Mouse (Mus musculus): ENCODE measurements around the gene Pilra.
"Not testable (repeated sequence)": the region's sequence is repeated elsewhere in the genome, so short reads cannot be mapped to it uniquely, and the experiment has no call there.

The Pilra gene

DNA sequence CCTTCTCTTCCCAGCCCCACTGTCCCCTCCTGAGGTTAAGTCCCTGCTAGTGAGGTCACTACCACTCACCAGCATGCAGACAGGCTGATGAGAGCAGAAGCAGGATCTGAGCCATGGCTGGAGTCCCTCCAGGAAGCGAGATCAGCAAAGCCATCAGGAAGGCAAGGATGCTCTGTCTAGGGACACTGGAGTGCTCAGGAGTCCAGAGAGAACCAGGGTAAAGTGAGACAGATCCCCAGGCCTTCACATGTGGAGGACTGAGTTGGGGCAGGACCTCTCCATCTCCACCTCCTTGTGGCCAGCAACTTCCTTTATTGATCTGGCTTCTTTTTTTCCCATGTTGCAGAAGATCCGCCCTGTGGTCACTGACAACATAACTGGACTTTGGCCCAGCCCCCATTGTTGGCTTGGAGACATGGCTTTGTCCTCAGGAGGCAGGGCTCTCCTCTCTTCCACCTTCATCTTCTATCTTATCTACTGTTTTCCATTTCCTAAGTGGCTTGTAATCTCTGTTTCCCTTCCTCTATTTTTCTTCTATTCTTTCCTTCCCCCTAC, at the start of gene Pilra:
Pilra (minus strand) TSS at position 316 of the 555 bp plus-strand sequence.
- not testable (repeated sequence) for DNase-seq (ENCODE audit: low spot score in 2 of 2)

DNA sequence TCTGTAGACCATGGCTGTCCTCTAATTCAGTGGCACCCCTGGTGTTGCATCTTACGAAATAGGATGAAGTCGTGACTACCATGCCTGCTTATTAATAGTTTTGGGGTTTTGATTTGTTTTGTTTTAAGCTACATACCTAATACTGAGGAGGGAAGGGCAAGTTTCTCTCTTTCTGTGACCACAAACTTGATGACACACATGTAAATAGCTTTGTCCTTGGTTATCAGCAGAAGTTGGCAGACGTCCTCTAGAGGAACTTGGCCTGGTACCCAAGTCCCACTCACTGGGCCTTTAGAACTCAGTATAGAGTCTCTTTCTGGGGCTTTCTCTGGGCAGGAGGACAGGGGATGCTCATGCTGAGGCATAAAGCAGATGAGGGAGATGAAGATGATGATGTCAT, 47.3 kb upstream of the Pilra start:
- no peak for DNase-seq (ENCODE audit: low spot score in 2 of 2)

DNA sequence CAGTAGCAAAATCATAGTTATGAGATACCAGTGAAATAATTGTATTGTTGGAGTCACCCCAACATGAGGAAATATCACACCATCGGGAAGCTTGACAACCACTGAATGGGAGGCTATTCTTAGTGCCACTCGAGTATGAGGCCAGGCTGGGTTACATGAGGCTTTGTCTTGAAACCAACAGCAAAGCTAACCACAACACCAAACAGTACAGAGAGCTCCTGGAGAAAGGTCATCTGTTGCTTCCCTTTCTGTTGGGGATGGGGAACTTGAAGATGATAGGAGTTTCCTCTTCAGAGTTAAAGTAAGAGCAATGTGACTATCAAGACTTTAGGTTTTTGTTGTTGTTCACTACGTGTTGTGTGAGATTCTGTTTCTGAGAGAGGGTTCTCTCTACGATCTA, 46.8 kb upstream of the Pilra start:
- DNase-seq (ENCODE audit: low spot score in 2 of 2) = no peak

DNA sequence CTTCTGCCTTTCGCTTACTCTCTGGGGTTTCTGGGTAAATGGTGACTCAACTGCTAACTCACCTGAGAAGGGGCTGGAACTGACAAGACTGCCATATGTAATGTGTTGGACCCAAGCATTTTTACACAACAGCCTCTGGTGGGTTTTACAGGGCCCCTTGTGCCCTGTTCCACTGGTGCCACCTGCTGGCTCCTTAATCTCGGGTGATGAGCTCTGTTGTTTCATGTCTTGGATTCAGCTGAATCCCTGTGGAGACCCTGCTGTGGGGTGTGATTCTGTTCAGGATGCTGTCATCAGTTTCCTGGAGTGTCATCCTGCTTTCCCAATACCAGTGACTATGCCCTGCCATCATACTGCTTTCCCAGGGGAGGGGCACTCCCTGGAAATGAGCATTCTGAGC, 41.8 kb upstream of the Pilra start:
- DNase-seq (ENCODE audit: low spot score in 2 of 2) = no peak

DNA sequence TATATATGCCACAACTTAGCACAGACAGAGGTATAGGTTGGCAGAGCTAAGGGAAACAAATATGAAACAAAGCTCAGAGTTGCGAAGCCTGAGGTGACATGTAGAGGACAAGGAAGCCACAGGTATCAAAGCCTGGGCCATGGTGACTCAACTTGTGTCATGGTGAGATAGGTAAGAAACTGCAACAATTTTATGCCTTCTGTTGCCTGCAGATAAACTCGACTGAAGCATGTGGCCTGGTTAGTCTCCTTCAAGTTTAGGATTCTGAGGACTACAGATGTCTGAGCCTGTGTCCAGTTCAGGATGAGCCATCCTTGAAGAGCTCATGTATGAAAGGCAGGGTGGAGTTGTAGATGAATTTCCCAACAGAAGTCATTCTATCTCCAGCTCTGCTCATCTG, 39.0 kb upstream of the Pilra start:
- DNase-seq (ENCODE audit: low spot score in 2 of 2) = no peak

DNA sequence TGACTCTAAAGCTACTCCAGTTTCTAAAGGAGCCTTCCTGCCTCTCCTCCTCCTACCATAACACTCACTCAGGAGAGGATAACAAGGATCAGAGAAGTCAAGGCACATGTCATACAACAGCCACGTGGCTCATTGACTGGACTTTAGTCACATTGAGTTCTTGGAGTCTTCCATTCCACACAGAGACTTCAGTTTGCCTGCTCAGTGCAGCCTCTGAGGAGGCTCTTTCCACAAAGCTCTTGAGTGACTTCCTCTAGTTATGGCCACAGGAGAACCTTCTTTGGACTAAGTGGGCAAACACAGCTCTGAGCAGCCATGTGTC, 36.3 kb upstream of the Pilra start:
- DNase-seq (ENCODE audit: low spot score in 2 of 2) = not testable (repeated sequence)

DNA sequence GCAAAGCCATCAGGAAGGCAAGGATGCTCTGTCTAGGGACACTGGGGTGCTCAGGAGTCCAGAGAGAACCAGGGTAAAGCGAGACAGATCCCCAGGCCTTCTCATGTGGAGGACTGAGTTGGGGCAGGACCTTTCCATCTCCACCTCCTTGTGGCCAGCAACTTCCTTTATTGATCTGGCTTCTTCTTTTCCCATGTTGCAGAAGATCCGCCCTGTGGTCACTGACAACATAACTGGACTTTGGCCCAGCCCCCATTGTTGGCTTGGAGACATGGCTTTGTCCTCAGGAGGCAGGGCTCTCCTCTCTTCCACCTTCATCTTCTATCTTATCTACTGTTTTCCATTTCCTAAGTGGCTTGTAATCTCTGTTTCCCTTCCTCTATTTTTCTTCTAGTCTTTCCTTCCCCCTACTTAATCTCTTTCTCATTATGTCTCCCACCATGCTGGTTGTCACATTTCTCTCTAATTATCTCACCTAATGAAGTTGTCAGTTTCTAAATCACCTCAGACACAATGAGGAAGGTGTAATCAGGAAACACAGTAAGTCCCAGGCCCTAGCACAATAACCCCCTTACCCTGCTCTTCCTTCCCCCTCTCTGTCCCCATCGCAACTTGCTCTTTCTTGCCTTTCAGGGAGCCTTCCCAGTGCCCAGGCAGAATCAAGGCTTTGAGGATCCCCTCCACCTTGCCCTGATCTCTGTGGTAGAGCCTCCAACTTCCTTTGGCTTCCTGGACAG, 35.7 kb upstream of the Pilra start, which contains the start of gene Pilrb2:
Pilrb2 (minus strand) TSS at position 172 of the 737 bp plus-strand sequence.
- DNase-seq (ENCODE audit: low spot score in 2 of 2) = not testable (repeated sequence)

DNA sequence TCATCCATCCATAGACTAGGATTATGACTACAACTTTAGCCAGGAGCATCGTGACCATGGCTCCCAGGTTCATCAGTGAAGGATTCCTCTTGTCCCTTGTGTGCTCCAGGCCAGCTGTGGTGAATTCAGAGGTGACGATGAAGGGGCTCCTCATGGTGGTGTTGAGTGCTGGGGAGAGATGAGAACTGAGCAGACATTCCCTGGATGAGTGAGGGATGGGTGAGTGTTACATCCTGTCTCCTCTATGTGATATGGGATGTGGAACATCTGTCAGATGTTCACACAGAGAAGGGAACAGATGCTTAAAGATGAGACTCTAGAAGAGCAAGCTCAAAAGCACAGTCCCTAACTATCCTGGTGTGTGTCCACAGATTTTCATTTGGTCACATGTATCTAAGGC, 32.5 kb upstream of the Pilra start:
- not testable (repeated sequence) for DNase-seq (ENCODE audit: low spot score in 2 of 2)

DNA sequence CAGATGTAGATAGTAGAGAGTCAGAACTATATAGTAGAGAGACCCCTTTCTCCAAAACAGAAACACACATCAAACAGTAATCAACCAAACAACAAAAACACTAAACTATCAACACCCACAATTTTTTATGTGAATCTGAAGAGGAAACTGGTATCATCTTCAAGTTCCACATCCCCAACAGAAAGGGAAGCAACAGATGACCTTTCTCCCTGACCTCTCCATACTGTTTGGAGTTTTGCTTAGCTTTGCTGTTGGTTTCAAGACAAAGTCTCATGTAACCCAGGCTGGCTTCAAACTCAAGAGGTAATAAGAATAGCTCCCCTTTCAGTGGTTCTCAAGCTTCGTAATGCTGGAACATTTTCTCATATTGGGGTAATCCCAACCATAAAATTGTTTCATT, 27.9 kb upstream of the Pilra start:
- not testable (repeated sequence) for DNase-seq (ENCODE audit: low spot score in 2 of 2)

DNA sequence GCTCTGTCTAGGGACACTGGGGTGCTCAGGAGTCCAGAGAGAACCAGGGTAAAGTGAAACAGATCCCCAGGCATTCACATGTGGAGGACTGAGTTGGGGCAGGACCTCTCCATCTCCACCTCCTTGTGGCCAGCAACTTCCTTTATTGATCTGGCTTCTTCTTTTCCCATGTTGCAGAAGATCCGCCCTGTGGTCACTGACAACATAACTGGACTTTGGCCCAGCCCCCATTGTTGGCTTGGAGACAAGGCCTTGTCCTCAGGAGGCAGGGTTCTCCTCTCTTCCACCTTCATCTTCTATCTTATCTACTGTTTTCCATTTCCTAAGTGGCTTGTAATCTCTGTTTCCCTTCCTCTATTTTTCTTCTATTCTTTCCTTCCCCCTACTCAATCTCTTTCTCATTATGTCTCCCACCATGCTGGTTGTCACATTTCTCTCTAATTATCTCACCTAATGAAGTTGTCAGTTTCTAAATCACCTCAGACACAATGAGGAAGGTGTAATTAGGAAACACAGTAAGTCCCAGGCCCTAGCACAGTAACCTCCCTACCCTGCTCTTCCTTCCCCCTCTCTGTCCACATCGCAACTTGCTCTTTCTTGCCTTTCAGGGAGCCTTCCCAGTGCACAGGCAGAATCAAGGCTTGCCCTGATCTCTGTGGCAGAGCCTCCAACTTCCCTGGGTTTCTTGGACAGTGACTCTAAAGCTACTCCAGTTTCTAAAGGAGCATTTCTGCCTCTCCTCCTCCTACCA, 22.1 kb upstream of the Pilra start, which contains the start of gene Pilrb1:
Pilrb1 (minus strand) TSS at position 147 of the 751 bp plus-strand sequence.
- DNase-seq (ENCODE audit: low spot score in 2 of 2) = not testable (repeated sequence)

DNA sequence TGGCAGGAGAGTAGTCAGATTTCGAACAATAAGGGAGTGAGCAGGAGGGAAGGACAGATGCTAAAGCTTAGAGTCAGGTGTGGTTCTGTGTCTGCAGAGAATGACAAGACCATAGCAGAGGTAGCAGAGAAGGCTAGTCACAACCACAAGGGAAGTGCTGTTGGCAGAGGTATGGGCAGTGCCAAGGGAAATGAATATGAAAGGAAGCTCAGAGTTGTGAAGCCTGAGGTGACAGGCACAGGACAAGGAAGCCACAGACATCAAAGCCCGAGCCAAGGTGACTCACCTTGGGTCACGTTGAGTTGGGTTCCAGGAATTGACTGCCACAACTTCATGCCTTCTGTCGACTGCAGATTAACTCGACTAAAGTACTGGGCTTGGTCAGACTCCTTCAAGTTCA, 20.8 kb upstream of the Pilra start:
- not testable (repeated sequence) for DNase-seq (ENCODE audit: low spot score in 2 of 2)

DNA sequence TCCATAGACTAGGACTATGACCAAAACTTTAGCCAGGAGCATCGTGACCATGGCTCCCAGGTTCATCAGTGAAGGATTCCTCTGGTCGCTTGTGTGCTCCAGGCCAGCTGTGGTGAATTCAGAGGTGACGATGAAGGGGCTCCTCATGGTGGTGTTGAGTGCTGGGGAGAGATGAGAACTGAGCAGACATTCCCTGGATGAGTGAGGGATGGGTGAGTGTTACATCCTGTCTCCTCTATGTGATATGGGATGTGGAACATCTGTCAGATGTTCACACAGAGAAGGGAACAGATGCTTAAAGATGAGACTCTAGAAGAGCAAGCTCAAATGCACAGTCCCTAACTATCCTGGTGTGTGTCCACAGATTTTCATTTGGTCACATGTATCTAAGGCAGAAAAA, 18.8 kb upstream of the Pilra start:
- not testable (repeated sequence) for DNase-seq (ENCODE audit: low spot score in 2 of 2)

DNA sequence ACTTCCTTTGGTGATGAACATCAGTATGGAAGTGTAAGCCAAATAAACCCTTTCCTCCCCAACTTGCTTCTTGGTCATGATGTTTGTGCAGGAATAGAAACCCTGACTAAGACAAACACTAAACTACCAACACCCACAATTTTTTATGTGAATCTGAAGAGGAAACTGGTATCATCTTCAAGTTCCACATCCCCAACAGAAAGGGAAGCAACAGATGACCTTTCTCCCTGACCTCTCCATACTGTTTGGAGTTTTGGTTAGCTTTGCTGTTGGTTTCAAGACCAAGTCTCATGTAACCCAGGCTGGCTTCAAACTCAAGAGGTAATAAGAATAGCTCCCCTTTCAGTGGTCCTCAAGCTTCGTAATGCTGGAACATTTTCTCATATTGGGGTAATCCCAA, 14.2 kb upstream of the Pilra start:
- DNase-seq (ENCODE audit: low spot score in 2 of 2) = not testable (repeated sequence)

DNA sequence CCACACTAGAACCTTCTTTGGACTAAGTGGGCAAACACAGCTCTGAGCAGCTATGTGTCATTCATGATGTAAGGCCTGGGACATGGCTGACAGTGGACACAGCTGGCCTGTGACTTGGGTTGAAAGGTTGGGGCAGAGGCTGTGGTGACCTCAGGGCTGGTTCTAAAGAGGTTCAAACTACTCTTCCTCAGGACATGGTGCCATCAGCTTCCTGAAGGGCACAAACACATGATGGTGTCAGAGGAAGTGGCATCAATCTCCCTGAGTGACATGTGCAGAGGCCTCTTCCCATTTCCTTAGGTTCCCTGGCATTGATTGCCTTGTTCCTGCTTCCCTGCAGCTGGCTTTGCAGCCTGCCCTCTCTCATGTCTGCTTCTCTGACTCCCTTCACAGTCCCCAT, 1.0 kb upstream of the Pilra start:
- not testable (repeated sequence) for DNase-seq (ENCODE audit: low spot score in 2 of 2)

DNA sequence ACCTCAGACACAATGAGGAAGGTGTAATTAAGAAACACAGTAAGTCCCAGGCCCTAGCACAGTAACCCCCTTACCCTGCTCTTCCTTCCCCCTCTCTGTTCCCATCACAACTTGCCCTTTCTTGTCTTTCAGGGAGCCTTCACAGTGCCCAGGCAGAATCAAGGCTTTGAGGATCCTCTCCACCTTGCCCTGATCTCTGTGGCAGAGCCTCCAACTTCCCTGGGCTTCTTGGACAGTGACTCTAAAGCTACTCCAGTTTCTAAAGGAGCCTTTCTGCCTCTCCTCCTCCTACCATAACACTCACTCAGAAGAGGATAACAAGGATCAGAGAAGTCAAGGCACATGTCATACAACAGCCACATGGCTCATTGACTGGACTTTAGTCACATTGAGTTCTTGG, 530 bp upstream of the Pilra start:
- no peak for DNase-seq (ENCODE audit: low spot score in 2 of 2)

DNA sequence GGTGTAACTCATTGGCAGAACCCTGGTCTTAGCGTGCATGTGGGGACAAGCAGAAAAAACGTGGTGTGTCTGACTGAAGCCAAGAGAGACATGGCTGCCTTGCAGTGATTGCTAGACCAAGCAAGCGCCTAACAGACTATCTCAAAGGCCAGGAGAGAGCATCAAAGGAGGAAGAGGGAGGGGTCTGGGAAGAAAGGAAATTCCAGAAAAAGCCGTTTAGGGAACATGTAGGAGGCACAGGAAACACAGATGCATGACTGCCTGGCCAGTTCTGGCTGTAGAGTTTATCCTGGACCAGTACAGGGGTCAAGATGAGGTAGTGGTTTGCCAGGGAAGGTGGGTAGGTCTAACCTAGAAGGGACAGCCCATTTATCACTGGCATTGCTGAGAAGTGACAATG, 2.6 kb downstream of the Pilra start:
- DNase-seq (ENCODE audit: low spot score in 2 of 2) = no peak

DNA sequence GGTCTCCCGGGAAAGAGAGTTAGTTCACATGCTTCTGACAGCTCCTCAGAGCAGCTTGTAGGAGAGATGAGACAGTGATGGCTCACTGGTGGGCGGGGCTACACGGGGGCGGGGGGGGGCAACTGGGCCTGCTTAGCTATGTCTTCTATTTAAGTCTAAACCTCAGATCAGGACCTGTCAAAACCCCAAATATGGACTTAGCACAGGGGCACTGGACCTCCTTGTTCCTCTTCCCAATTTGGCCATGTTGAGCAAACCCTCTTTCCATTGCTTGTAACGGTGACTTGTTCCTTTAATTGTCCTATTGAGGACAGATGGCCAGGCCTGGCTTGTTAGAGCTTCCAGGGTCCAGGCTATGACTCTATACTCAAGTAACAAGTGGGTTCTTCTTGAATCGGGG, 4.6 kb downstream of the Pilra start:
- no peak for DNase-seq (ENCODE audit: low spot score in 2 of 2)

DNA sequence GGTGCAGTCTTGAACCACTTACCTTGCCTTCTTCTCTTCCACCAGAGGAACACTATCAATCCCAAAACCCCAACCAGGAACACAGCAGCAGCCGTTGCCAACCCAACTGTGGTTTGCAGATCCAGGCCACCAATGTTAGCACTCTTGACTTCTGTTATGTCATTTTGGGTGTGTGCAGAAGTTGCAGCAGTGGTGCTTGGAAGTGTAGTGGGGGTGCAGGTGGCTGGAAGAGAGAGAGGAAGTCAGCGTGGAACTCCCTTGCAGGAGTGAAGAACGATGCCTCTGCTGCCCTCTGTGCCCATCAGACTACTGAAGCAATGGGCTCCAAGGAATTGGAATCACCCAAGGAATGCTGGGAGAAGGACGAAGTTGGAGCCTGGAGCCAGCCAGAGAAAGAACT, 5.0 kb downstream of the Pilra start:
- no peak for DNase-seq (ENCODE audit: low spot score in 2 of 2)

DNA sequence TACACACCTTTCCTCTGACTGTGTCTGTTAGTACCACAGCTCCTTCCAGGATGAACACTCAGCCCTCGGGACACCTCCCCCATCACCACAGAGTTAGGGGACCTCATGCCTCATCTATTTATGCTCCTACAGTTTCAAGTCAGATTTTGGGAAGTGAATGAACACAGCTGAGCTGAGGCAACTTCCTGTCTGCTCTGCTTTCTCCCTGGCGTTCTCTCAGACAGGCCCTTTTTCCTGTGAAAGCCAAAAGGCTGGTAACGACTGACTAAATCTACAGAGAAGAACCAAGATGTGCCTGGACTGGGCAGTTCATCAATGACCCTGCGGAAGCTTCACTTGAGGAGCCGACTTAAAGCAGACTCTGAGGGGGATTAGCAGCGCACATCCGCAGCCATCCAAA, 5.8 kb downstream of the Pilra start:
- DNase-seq (ENCODE audit: low spot score in 2 of 2) = peak in 1 of 2 experiments; percentile 13

DNA sequence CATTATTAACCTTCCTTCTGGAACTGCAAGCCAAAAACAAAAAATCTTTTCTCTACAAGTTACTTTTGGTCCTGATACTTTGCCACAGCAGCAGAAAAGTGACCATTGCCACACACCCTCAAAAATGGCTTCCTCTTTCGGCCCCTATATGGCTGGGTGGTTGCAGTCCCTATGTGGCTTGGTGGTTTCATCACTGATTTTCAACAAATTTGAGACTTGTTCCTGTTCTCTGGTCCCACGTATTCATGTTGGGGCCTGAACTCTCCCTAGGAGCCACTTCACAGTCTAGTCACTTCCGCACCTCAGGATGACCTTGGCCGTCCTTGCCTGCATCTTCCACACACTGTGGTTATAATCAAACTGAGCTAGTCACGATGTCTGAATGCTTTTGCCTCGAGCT, 7.4 kb downstream of the Pilra start:
- no peak for DNase-seq (ENCODE audit: low spot score in 2 of 2)

DNA sequence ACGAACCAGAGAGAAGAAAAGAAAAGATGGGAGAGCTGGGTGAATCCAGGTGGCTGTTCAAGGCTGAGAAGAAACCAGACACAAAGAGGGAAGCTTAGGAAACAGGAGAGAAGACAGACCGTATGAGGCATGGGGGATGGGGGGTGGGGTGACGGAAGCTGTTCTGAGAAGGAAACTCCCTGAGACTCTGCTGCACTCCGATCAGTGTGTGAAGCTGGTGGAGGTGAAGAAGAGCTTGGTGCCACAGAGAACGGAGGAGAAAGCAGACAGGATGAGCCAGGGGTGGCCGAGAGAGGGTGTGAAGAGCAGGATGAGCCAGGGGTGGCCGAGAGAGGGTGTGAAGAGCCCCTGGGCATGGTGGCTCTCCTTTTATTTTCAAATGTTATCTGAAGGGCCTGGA, 9.7 kb downstream of the Pilra start:
- DNase-seq (ENCODE audit: low spot score in 2 of 2) = no peak

DNA sequence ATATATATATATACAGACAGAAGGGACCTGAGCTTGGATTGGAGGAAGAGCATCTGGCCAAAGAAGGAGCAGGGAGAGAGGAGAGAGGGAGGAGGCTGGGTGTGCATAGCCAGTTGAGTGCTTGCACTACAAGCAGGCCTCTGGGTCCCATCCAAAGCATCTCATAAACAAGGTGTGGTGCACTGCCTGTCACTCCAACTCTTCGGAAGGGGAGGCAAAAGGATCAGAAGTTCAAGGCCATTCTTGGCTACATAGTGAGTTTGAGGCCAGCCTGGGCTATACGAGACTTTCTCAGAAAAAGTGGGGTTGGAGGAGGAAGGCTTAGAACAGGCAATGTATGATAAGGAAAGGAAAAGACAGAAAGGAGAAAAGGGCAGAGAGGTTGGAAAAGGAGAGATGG, 10.1 kb downstream of the Pilra start:
- DNase-seq (ENCODE audit: low spot score in 2 of 2) = no peak

DNA sequence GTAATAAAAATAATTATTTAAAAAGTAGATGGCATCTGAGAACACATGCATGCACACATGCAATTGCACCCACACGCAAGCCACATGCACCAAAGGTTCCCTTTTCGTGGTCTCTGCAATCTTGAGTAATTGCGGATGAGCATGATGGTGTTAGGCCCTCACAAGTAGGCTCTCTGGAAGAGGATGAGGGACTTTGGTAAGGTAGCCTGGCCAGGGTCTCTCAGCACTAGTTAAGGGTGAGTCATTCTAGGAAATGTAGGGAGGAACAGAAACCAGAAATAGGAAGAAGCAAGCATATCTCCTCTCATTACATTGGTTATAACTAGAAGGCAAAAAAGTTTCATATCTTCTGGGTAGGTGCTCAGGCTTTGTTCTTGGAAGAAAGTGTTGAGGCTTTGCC, 11.1 kb downstream of the Pilra start:
- no peak for DNase-seq (ENCODE audit: low spot score in 2 of 2)

Data from left cerebral cortex, adult 9 months (tissue).